Mouse (Mus musculus): ENCODE data around the gene Tcf20.

Gene Tcf20

GRCm38 (mm10) chr15:82987732-82988112, at the start of gene Tcf20:
Gene Tcf20 (minus strand): TSS chr15:82987872.
- in situ Hi-C loops (cut with MboI; ENCODE audit: unreplicated experiment in 2 of 2): no loop called here

- in situ Hi-C loops (cut with MboI; ENCODE audit: unreplicated experiment in 2 of 2): loop anchor here (5.0 to 25.0 kb wide), 3 partner anchors 220 to 1025 kb away; partner anchors contain the start of genes Wbp2nl (in 2 of the 2) and Efcab6 (in 1 of the 2)
Measured at GRCm38 (mm10) chr15:83036900-83037519, 49.3 kb upstream of the Tcf20 start.

GRCm38 (mm10) chr15:83036089-83036488, 48.4 kb upstream of the Tcf20 start:
- in situ Hi-C loops (cut with MboI; ENCODE audit: unreplicated experiment in 2 of 2): loop anchor here (5.0 to 25.0 kb wide), 3 partner anchors 219 to 1026 kb away; partner anchors contain the start of genes Wbp2nl (in 2 of the 2) and Efcab6 (in 1 of the 2)

GRCm38 (mm10) chr15:83034275-83034977, 46.8 kb upstream of the Tcf20 start:
- in situ Hi-C loops (cut with MboI; ENCODE audit: unreplicated experiment in 2 of 2): loop anchor here (25.0 kb wide), 2 partner anchors 747 to 1028 kb away; partner anchors contain the start of genes Wbp2nl (in 2 of the 2) and Efcab6 (in 1 of the 2)

- in situ Hi-C loops (cut with MboI; ENCODE audit: unreplicated experiment in 2 of 2): loop anchor here (25.0 kb wide), 2 partner anchors 746 to 1029 kb away; partner anchors contain the start of genes Wbp2nl (in 2 of the 2) and Efcab6 (in 1 of the 2)
Measured at GRCm38 (mm10) chr15:83032981-83033541, 45.4 kb upstream of the Tcf20 start, which contains the start of gene Nfam1. Gene Nfam1 (minus strand): TSS chr15:83033306.

- in situ Hi-C loops (cut with MboI; ENCODE audit: unreplicated experiment in 2 of 2): loop anchor here (25.0 kb wide), 2 partner anchors 744 to 1031 kb away; partner anchors contain the start of genes Wbp2nl (in 2 of the 2) and Efcab6 (in 1 of the 2)
Measured at GRCm38 (mm10) chr15:83030884-83031283, 43.2 kb upstream of the Tcf20 start.

- in situ Hi-C loops (cut with MboI; ENCODE audit: unreplicated experiment in 2 of 2): loop anchor here (25.0 kb wide), 2 partner anchors 743 to 1032 kb away; partner anchors contain the start of genes Wbp2nl (in 2 of the 2) and Efcab6 (in 1 of the 2)
Measured at GRCm38 (mm10) chr15:83029725-83030718, 42.4 kb upstream of the Tcf20 start.

GRCm38 (mm10) chr15:83026129-83026528, 38.5 kb upstream of the Tcf20 start:
- in situ Hi-C loops (cut with MboI; ENCODE audit: unreplicated experiment in 2 of 2): loop anchor here (25.0 kb wide), 2 partner anchors 739 to 1036 kb away; partner anchors contain the start of genes Wbp2nl (in 2 of the 2) and Efcab6 (in 1 of the 2)

GRCm38 (mm10) chr15:83025041-83025760, 37.5 kb upstream of the Tcf20 start:
- in situ Hi-C loops (cut with MboI; ENCODE audit: unreplicated experiment in 2 of 2): loop anchor here (25.0 kb wide), 2 partner anchors 738 to 1037 kb away; partner anchors contain the start of genes Wbp2nl (in 2 of the 2) and Efcab6 (in 1 of the 2)

- in situ Hi-C loops (cut with MboI; ENCODE audit: unreplicated experiment in 2 of 2): no loop called here
Measured at GRCm38 (mm10) chr15:83022947-83023346, 35.3 kb upstream of the Tcf20 start.

- in situ Hi-C loops (cut with MboI; ENCODE audit: unreplicated experiment in 2 of 2): no loop called here
Measured at GRCm38 (mm10) chr15:83010990-83011664, 23.5 kb upstream of the Tcf20 start.

GRCm38 (mm10) chr15:83010423-83010822, 22.8 kb upstream of the Tcf20 start:
- in situ Hi-C loops (cut with MboI; ENCODE audit: unreplicated experiment in 2 of 2): no loop called here

- in situ Hi-C loops (cut with MboI; ENCODE audit: unreplicated experiment in 2 of 2): no loop called here
Measured at GRCm38 (mm10) chr15:83009532-83009931, 21.9 kb upstream of the Tcf20 start.

- in situ Hi-C loops (cut with MboI; ENCODE audit: unreplicated experiment in 2 of 2): no loop called here
Measured at GRCm38 (mm10) chr15:83008761-83009423, 21.2 kb upstream of the Tcf20 start.

GRCm38 (mm10) chr15:83007346-83007920, 19.8 kb upstream of the Tcf20 start:
- in situ Hi-C loops (cut with MboI; ENCODE audit: unreplicated experiment in 2 of 2): no loop called here

GRCm38 (mm10) chr15:83002665-83003548, 15.2 kb upstream of the Tcf20 start:
- in situ Hi-C loops (cut with MboI; ENCODE audit: unreplicated experiment in 2 of 2): no loop called here

All from v-Abl transformed pro-B cells (cell line).